Mouse (Mus musculus) lung, postnatal 0 days (tissue): Measurements from ENCODE around the gene Lep. TPM values are rescaled to one million over a fixed set of nuclear protein-coding genes. Genes with fewer than 3 reads are reported as not detected.

Experiments used
- ATAC-seq: fragments of 200-750 bp; cut with Nextera tagmentation; 2 replicates; pipeline ENCODE4 v1.8.0; 2017; ENCODE audit warnings: moderate library complexity
- DNase-seq: peaks from one replicate; pipeline ENCODE4 v3.0.0-alpha.2; 2016; ENCODE audit warnings: low spot score
- H3K27ac ChIP-seq: fragments of 300-500 bp; sonication (generic); 2 replicates; pipeline ENCODE4 v1.5.1; 2014; ENCODE audit warnings: antibody characterized with exemption, mild to moderate bottlenecking, low read length, mixed read lengths
- H3K27me3 ChIP-seq: fragments of 300-500 bp; sonication (generic); replicated peaks from 2 replicates; pipeline ENCODE4 v1.6.1; 2014; ENCODE audit warnings: low read length, mixed read lengths; ENCODE audit not compliant: insufficient read depth
- H3K36me3 ChIP-seq: fragments of 300-500 bp; sonication (generic); 2 replicates; pipeline ENCODE4 v1.6.1; 2014; ENCODE audit warnings: low read length, mixed read lengths; ENCODE audit not compliant: insufficient read depth
- H3K4me1 ChIP-seq: fragments of 300-500 bp; sonication (generic); 2 replicates; pipeline ENCODE4 v1.6.1; 2014; ENCODE audit warnings: antibody characterized with exemption, low read depth, low read length, mixed read lengths; ENCODE audit not compliant: insufficient read depth
- H3K4me2 ChIP-seq: fragments of 300-500 bp; sonication (generic); replicated peaks from 2 replicates; pipeline ENCODE4 v1.6.1; 2014; ENCODE audit warnings: low read depth, mild to moderate bottlenecking, low read length, moderate library complexity, mixed read lengths
- H3K4me3 ChIP-seq: fragments of 300-500 bp; sonication (generic); 2 replicates; pipeline ENCODE4 v1.5.1; 2014; ENCODE audit warnings: low read depth, low read length
- H3K9ac ChIP-seq: fragments of 300-500 bp; sonication (generic); replicated peaks from 2 replicates; pipeline ENCODE4 v1.6.1; 2014; ENCODE audit warnings: low read depth, mild to moderate bottlenecking
- H3K9me3 ChIP-seq: fragments of 300-500 bp; sonication (generic); 2 replicates; pipeline ENCODE4 v1.6.1; 2016; ENCODE audit warnings: low read length, mixed read lengths
- CTCF ChIP-seq: IDR thresholded peaks from 2 replicates; pipeline ENCODE4 v1.5.1; 2016; ENCODE audit warnings: antibody characterized with exemption, mild to moderate bottlenecking
- EP300 ChIP-seq: IDR thresholded peaks from 2 replicates; pipeline ENCODE4 v1.6.1; 2016; ENCODE audit warnings: antibody characterized with exemption, mild to moderate bottlenecking, control low read depth
- WGBS: fragments of 180-500 bp; shearing (Covaris S2); extraction: QIAGEN DNeasy Blood & Tissue Kit; methylation state at CpG from one replicate; pipeline ENCODE4 v1.1.7; 2014; 5-methylcytosine and 5-hydroxymethylcytosine counted together
- polyA plus RNA-seq: library from polyadenylated mRNA; unstranded; fragments of >200 nt; fragmentation: Nextera tagmentation; extraction: Ambion mirVana; gene quantifications from 2 replicates; pipeline ENCODE4 v1.2.1, GENCODE M21; 2015

The Lep gene
- not detected in 2 replicates for polyA plus RNA-seq

GRCm38 (mm10) chr6:29059846-29060685 lies at the start of gene Lep:
Gene Lep, plus strand, starts transcription at chr6:29060220.
- WGBS, result 70% methylated on average over 28 of the region's 28 CpGs
- Histone ChIP-seq H3K9me3 (no peaks in the 10 kb centered on the region), H3K4me3 (no peak within 1 kb of the TSS), H3K27ac (no peak within 1 kb of the TSS), H3K4me2 (no peak within 1 kb of the TSS), H3K36me3 (no peaks in the 10 kb centered on the region), H3K4me1 (no peaks in the 10 kb centered on the region), H3K9ac (no peak within 1 kb of the TSS), H3K27me3 (no peaks in the 10 kb centered on the region)
- ATAC-seq, result no peak
- no peak for DNase-seq
- no peak for TF ChIP-seq EP300
- TF ChIP-seq CTCF, result no peak

- Histone ChIP-seq H3K36me3 (no peaks in the 10 kb centered on the region), H3K9ac (no peak overlapping the region), H3K4me3 (no peak overlapping the region), H3K4me2 (no peak overlapping the region), H3K9me3 (no peaks in the 10 kb centered on the region), H3K27ac (no peak overlapping the region), H3K4me1 (no peaks in the 10 kb centered on the region), H3K27me3 (no peaks in the 10 kb centered on the region)
- WGBS, result 79% methylated on average over 5 of the region's 5 CpGs
- no peak for ATAC-seq
- DNase-seq, result no peak
- TF ChIP-seq EP300 (no peak), CTCF (no peak)
These were observed 48.4 kb upstream of the Lep start for GRCm38 (mm10) chr6:29011651-29012050.

GRCm38 (mm10) chr6:29013216-29013615 lies 46.8 kb upstream of the Lep start:
- DNase-seq (no peak), ATAC-seq (no peak)
- Histone ChIP-seq H3K9ac (no peak overlapping the region), H3K9me3 (no peaks in the 10 kb centered on the region), H3K27me3 (no peaks in the 10 kb centered on the region), H3K36me3 (no peaks in the 10 kb centered on the region), H3K4me2 (no peak overlapping the region), H3K4me1 (0 out of 2 replicates have a peak, but pooled peaks cover 5% of the 10 kb centered on the region), H3K4me3 (no peak overlapping the region), H3K27ac (no peak overlapping the region)
- TF ChIP-seq CTCF (no peak), EP300 (no peak)
- WGBS, result 88% methylated on average over 6 of the region's 6 CpGs

GRCm38 (mm10) chr6:29016891-29017412 lies 43.1 kb upstream of the Lep start:
- no peak overlapping the region for H3K4me3 ChIP-seq
- H3K9me3 ChIP-seq, result no peaks in the 10 kb centered on the region
- DNase-seq (no peak), ATAC-seq (no peak)
- H3K36me3 ChIP-seq, result no peaks in the 10 kb centered on the region
- TF ChIP-seq CTCF, result no peak
- TF ChIP-seq EP300, result no peak
- peak overlapping the region; percentile 33; the same call in 1 of the 2 replicates for H3K4me2 ChIP-seq
- no peaks in the 10 kb centered on the region for H3K27me3 ChIP-seq
- WGBS, result 4% methylated on average over 16 of the region's 16 CpGs
- no peak overlapping the region for H3K27ac ChIP-seq
- H3K4me1 ChIP-seq, result 0 out of 2 replicates have a peak, but pooled peaks cover 5% of the 10 kb centered on the region
- no peak overlapping the region for H3K9ac ChIP-seq

- Histone ChIP-seq H3K9me3 (no peaks in the 10 kb centered on the region), H3K27me3 (no peaks in the 10 kb centered on the region), H3K36me3 (no peaks in the 10 kb centered on the region), H3K27ac (no peak overlapping the region), H3K9ac (no peak overlapping the region), H3K4me2 (no peak overlapping the region), H3K4me1 (0 out of 2 replicates have a peak, but pooled peaks cover 5% of the 10 kb centered on the region), H3K4me3 (no peak overlapping the region)
- ATAC-seq (no peak), DNase-seq (no peak)
- TF ChIP-seq EP300, result no peak
- no peak for TF ChIP-seq CTCF
- WGBS, result 67% methylated on average over 18 of the region's 18 CpGs
These were observed 40.0 kb upstream of the Lep start for GRCm38 (mm10) chr6:29019756-29020720.

- 68% methylated on average over 5 of the region's 5 CpGs for WGBS
- no peak overlapping the region for H3K27ac ChIP-seq
- TF ChIP-seq EP300, result no peak
- TF ChIP-seq CTCF, result no peak
These were observed 39.1 kb upstream of the Lep start for GRCm38 (mm10) chr6:29020937-29021336.

More at GRCm38 (mm10) chr6:29020937-29021336, 39.1 kb upstream of the Lep start:
- no peaks in the 10 kb centered on the region for H3K27me3 ChIP-seq
- H3K4me1 ChIP-seq, result 0 out of 2 replicates have a peak, but pooled peaks cover 5% of the 10 kb centered on the region
- H3K9ac ChIP-seq, result no peak overlapping the region
- no peak overlapping the region for H3K4me3 ChIP-seq
- no peaks in the 10 kb centered on the region for H3K9me3 ChIP-seq
- H3K36me3 ChIP-seq, result no peaks in the 10 kb centered on the region
- ATAC-seq (no peak), DNase-seq (no peak)
- H3K4me2 ChIP-seq, result no peak overlapping the region
